Mouse (Mus musculus): ENCODE data around the gene Slc44a3.
A peak's percentile ranks its signal among the peaks of the same experiment; 100 is the strongest.

The Slc44a3 gene

GRCm38 (mm10) chr3:121460473-121461193 is 71.6 kb downstream of the Slc44a3 start:
- DNase-seq (ENCODE audit: low spot score), result no peak

GRCm38 (mm10) chr3:121458545-121459492 is 73.4 kb downstream of the Slc44a3 start:
- no peak for DNase-seq (ENCODE audit: low spot score)

DNA sequence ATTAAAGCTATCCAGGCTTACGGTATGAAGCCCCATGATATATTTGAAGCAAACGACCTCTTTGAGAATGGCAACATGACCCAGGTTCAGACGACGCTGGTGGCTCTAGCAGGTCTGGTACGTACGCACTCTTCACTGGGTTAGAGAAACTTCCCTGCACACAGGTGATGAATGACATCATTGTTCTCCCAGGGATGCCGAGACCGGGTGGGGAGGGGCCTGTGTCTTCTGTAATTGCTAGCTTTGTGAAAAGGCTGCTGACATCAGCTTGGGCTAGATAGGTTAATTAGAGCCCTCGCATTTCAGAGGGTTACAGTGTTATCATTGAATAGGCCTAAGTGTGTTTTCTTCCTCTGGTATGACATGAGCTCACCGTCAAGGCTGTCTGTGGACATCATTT is 80.8 kb downstream of the Slc44a3 start:
- no peak for DNase-seq (ENCODE audit: low spot score)

DNA sequence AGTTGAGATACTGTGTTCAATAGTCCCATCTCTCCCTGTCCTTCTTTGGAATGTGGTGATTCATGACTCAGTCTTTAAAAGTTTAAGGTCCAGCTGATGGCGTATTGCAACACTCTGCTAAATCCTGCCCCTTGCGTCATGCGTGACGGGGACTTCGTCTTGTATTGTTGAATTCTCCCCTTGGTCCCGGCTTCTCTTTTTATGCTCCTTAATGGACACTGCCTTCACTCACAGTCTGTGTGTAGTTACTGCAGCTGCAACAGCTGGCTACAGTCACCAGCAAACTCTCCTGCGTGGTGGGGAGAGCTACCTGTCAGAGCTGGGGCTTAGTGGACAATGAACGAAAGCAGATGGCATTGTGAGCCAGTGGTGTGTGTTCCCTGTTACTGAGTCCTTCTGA is 82.7 kb downstream of the Slc44a3 start:
- DNase-seq (ENCODE audit: low spot score), result no peak

- no peak for DNase-seq (ENCODE audit: low spot score)
These were observed 83.6 kb downstream of the Slc44a3 start for GRCm38 (mm10) chr3:121448606-121449005.

GRCm38 (mm10) chr3:121448029-121448468 is 84.2 kb downstream of the Slc44a3 start:
- no peak for DNase-seq (ENCODE audit: low spot score)

GRCm38 (mm10) chr3:121446454-121446853 is 85.8 kb downstream of the Slc44a3 start:
- DNase-seq (ENCODE audit: low spot score), result no peak

DNA sequence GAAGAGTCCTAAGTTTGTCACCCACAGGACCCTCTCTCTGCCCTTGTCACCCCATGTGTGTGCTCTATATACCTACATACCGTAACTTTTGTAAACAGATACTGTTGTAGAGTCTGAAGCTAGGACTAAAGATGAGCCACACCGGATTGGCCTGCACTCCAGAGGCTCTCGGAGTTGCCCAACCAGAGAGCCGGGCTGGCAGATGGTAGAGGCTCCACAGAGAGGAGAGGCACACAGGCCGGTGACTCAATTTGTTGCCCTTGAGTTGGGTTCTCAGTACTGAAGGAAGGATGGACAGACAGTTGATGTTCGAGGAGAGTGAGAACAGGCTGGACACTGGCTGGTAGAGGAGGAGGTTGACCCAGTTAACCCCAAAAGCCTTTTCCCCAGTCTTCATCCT is 87.8 kb downstream of the Slc44a3 start:
- no peak for DNase-seq (ENCODE audit: low spot score)

DNA sequence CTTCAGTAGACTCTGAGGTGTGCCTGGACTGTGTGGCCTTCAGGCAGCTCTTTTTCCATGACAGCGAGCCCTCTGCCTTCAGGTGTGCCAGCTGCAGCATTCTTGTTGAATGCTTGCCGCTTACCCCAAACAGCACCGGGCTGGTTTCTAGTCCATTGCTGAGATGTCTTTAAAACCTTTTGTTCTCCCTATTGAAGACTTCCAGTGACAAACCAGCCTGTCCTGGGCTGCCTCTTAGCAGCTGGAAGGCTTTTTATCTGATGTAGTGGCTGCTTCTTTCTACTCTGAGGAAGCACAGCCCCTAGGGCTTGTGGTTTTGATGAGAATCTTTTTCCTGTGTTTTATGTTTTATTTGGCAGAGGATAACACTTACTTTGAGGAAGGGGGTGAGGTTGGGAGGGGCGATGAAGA is 88.3 kb downstream of the Slc44a3 start:
- no peak for DNase-seq (ENCODE audit: low spot score)

DNA sequence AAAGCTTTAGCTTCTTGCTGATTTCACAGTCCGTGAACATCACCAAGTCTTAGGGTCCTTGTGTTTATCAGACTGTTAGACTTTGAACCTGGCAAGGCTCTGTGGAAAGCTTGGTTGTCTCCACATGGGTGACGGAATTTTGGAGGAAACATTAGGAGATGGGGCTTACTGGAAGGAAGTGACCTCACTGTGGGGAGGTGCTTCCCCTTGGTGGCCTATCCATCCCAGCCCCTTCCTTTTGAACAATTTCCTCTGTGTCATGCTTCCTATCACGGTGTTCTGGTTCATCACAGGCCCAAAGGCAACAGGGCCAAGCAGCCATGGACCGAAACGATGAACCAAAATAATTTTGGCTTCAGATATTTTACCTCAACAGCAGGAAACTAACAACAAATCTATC is 89.9 kb downstream of the Slc44a3 start:
- DNase-seq (ENCODE audit: low spot score), result no peak

DNA sequence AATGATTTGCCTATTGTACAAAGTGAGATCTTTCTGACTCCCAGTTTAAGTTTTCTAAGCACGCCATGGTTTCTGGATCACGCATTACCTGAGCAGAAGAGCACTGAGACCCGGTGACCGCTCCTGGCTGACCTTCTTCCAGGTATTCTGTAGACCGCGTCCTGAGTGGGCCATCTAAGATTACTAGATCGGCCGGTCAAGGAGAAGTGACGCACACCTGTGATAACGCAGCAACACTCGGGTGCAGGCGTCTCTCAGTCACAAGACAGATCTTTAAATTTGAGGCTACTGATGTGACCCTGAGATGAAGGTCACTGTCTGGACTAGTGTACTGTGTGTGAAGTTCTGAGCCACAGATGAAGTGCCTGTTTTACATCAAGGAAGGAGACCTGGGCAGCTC is 90.7 kb downstream of the Slc44a3 start:
- no peak for DNase-seq (ENCODE audit: low spot score)

GRCm38 (mm10) chr3:121439623-121440161 is 92.5 kb downstream of the Slc44a3 start:
- peak; percentile 55 for DNase-seq (ENCODE audit: low spot score)

DNA sequence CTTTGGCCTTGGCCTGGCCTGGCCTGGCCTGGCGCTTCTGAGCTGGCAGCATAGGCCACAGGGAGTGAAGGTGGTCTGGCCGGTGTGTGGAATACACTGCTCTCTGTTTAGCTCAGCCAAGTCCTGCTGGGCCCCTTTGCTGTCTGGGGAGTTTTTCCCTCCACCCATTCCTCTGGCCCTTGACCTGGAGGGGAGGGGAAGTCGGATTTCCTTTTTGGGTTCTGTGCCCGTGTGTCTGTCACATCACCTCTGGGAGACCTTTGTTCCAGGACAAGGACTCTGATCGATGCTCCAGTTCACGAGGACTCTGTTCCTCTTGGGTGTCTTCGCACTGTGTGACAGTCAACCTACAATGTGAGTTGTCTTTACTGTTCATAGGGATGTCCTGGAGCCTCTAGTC is 94.2 kb downstream of the Slc44a3 start:
- DNase-seq (ENCODE audit: low spot score), result no peak

GRCm38 (mm10) chr3:121437070-121437469 is 95.1 kb downstream of the Slc44a3 start:
- DNase-seq (ENCODE audit: low spot score), result no peak

DNA sequence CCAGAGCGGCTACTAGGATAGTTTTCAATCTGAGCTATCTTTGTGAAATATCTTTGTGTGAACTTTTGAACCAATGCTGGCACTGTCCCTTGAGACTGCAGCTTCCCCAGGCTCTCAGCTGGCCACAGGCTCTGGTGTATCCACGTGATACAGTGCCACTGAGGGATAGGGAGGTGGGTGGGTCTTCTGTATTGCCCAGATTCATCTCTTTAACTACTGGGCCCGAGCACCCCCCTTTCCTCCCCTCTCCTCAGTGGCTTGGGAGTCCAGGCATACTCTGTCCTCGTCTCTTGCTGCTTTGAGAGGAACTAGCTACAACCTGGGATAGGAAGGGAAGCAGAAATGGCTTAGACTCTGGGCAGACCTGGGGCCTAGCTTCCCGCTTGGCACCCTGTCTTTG is 96.9 kb downstream of the Slc44a3 start:
- no peak for DNase-seq (ENCODE audit: low spot score)

GRCm38 (mm10) chr3:121433968-121434533 is 98.2 kb downstream of the Slc44a3 start:
- no peak for DNase-seq (ENCODE audit: low spot score)

GRCm38 (mm10) chr3:121433359-121433758 is 98.8 kb downstream of the Slc44a3 start:
- no peak for DNase-seq (ENCODE audit: low spot score)

GRCm38 (mm10) chr3:121430289-121430936 is 101.8 kb downstream of the Slc44a3 start:
- no peak for DNase-seq (ENCODE audit: low spot score)

- no peak for DNase-seq (ENCODE audit: low spot score)
These were observed 102.7 kb downstream of the Slc44a3 start for GRCm38 (mm10) chr3:121429469-121429868.

DNA sequence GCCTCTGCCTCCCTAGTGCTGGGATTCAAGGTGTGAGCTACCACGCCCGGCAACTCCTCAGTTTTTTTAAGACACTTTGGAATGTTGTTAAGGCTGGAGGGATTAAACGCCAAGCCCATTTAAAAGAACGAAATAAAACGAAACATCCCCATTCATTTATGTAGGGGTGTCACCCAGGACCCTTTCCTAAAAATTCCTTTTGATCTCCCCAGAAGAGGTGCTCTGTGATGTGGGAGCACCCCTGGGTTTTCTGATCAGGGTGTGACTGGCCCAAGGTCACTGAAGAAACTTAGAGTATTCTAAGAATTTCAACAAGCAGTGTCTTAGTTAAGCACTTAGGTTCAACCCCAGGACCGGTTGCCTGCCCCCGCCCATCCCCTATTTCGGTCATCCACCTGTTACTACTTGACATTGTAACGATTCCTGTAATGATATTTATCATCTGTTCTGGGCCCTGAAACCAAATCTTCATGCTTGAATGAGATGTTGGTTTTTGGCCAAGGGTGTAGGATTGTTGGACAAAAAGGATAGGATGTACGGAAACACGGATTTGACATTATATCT is 103.4 kb downstream of the Slc44a3 start:
- DNase-seq (ENCODE audit: low spot score), result no peak

DNA sequence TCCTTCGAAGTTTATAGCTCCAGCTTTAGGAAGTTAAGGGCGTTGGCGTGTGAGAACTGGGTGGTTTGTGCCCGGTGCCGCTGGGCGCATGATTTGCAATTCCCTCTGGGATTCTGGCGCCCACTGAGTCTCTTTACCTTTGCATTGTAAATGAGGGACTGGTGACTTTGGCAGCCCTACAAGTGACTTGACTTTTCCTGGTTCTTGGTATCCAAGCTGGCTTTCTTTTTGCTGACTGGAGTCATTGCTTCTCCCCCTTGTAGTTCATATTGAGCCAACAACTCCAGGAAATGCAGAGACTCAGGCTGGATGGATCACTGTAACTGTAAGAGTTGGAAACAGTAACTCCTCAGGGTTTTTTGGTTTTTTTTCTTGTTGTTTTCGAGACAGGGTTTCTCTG is 104.0 kb downstream of the Slc44a3 start:
- DNase-seq (ENCODE audit: low spot score), result no peak

- peak; percentile 69 for DNase-seq (ENCODE audit: low spot score)
These were observed 104.7 kb downstream of the Slc44a3 start for GRCm38 (mm10) chr3:121427520-121427908.

Measured in lung, postnatal 25 days (tissue).